In genomic region chr1:178626961-178627381, GRCm38 (mm10) we compare ENCODE assay signal across 15 mouse cellular contexts.
DNase-seq lines count a peak whose midpoint lies in the region; ATAC-seq lines count a peak whose summit lies in the region.
"Had no signal": no experiment of that assay in that cellular context is flagged by ENCODE, and none has a peak within 500 bp of the region (broad histone marks: within the 10 kb centered on the region; RNA-seq: fewer than 3 reads in every experiment).

No protein-coding gene starts in this region.

- DNase-seq in hindbrain, embryonic 10.5 days (ENCODE audit: low spot score), result no peak
- no peak for DNase-seq in lung, postnatal 36 days
- peak; percentile 59 for DNase-seq in retina, postnatal 1 day
- DNase-seq in MN1 (ENCODE audit: low spot score), result no peak
- DNase-seq: adrenal gland, postnatal 14 days; cerebellum, adult 11-12 months; gastrocnemius, adult 2 months; kidney, adult 18-20 months; thymus, postnatal 25 days had no signal

- H3K36me3 ChIP-seq in hindbrain, embryonic 13.5 days, result no peaks in the 10 kb centered on the region
- H3K36me3 ChIP-seq in hindbrain, embryonic 10.5 days, result no peaks in the 10 kb centered on the region
- no peaks in the 10 kb centered on the region for H3K36me3 ChIP-seq in lung, embryonic 16.5 days (ENCODE audit: control insufficient read depth, insufficient read depth, low read length)
- no peaks in the 10 kb centered on the region for H3K36me3 ChIP-seq in hindbrain, embryonic 15.5 days
- H3K36me3 ChIP-seq: embryonic facial prominence, embryonic 15.5 days; heart, embryonic 15.5 days; liver, embryonic 12.5 days had no signal

- peak overlapping the region; percentile 6; the same call in 1 of the 2 replicates for H3K27ac ChIP-seq in hindbrain, embryonic 13.5 days
- H3K27ac ChIP-seq in hindbrain, embryonic 10.5 days, result no peak overlapping the region
- H3K27ac ChIP-seq in lung, embryonic 16.5 days (ENCODE audit: low read length), result peak overlapping the region; percentile 32
- peak overlapping the region; percentile 43 for H3K27ac ChIP-seq in hindbrain, embryonic 15.5 days (replicated peaks)
- H3K27ac ChIP-seq: embryonic facial prominence, embryonic 15.5 days; gastrocnemius, adult 2 months; heart, embryonic 15.5 days; liver, embryonic 12.5 days had no signal

- peaks cover 14% of the 10 kb centered on the region for H3K4me1 ChIP-seq in hindbrain, embryonic 13.5 days (replicated peaks)
- peaks cover 6% of the 10 kb centered on the region for H3K4me1 ChIP-seq in hindbrain, embryonic 10.5 days (replicated peaks)
- peaks cover 8% of the 10 kb centered on the region for H3K4me1 ChIP-seq in lung, embryonic 16.5 days (replicated peaks; ENCODE audit: control insufficient read depth, insufficient read depth, low read length)
- H3K4me1 ChIP-seq in hindbrain, embryonic 15.5 days (replicated peaks), result peaks cover 24% of the 10 kb centered on the region

- no peak overlapping the region for H3K4me3 ChIP-seq in hindbrain, embryonic 13.5 days
- H3K4me3 ChIP-seq in hindbrain, embryonic 10.5 days, result no peak overlapping the region
- no peak overlapping the region for H3K4me3 ChIP-seq in lung, embryonic 16.5 days (ENCODE audit: low read length)
- H3K4me3 ChIP-seq in hindbrain, embryonic 15.5 days, result no peak overlapping the region
- H3K4me3 ChIP-seq: embryonic facial prominence, embryonic 15.5 days; gastrocnemius, adult 2 months; heart, embryonic 15.5 days; liver, embryonic 12.5 days had no signal

- H3K9me3 ChIP-seq in hindbrain, embryonic 13.5 days, result no peaks in the 10 kb centered on the region
- H3K9me3 ChIP-seq in hindbrain, embryonic 10.5 days, result no peaks in the 10 kb centered on the region
- no peaks in the 10 kb centered on the region for H3K9me3 ChIP-seq in lung, embryonic 16.5 days (ENCODE audit: control insufficient read depth, low read length)
- no peaks in the 10 kb centered on the region for H3K9me3 ChIP-seq in hindbrain, embryonic 15.5 days
- H3K9me3 ChIP-seq: embryonic facial prominence, embryonic 15.5 days; heart, embryonic 15.5 days; liver, embryonic 12.5 days had no signal

- no peak overlapping the region for H3K9ac ChIP-seq in hindbrain, embryonic 13.5 days
- no peak overlapping the region for H3K9ac ChIP-seq in lung, embryonic 16.5 days (ENCODE audit: low read length)
- no peak overlapping the region for H3K9ac ChIP-seq in hindbrain, embryonic 15.5 days
- H3K9ac ChIP-seq: embryonic facial prominence, embryonic 15.5 days; heart, embryonic 15.5 days; liver, embryonic 12.5 days had no signal

- 43% methylated on average over 6 of the region's 6 CpGs for WGBS in hindbrain, embryonic 13.5 days
- 56% methylated on average over 6 of the region's 6 CpGs for WGBS in hindbrain, embryonic 10.5 days
- 29% methylated on average over 6 of the region's 6 CpGs for WGBS in lung, embryonic 16.5 days
- WGBS in hindbrain, embryonic 15.5 days, result 26% methylated on average over 6 of the region's 6 CpGs

- H3K4me2 ChIP-seq in hindbrain, embryonic 13.5 days, result no peak overlapping the region
- no peak overlapping the region for H3K4me2 ChIP-seq in lung, embryonic 16.5 days (ENCODE audit: low read depth, low read length)
- no peak overlapping the region for H3K4me2 ChIP-seq in hindbrain, embryonic 15.5 days
- H3K4me2 ChIP-seq: embryonic facial prominence, embryonic 15.5 days; heart, embryonic 15.5 days; liver, embryonic 12.5 days had no signal

- H3K27me3 ChIP-seq in hindbrain, embryonic 13.5 days, result no peaks in the 10 kb centered on the region
- H3K27me3 ChIP-seq in hindbrain, embryonic 10.5 days (ENCODE audit: insufficient read depth, poor library complexity, severe bottlenecking), result no peaks in the 10 kb centered on the region
- no peaks in the 10 kb centered on the region for H3K27me3 ChIP-seq in lung, embryonic 16.5 days (ENCODE audit: control insufficient read depth, insufficient read depth, low read depth, low read length)
- no peaks in the 10 kb centered on the region for H3K27me3 ChIP-seq in hindbrain, embryonic 15.5 days
- H3K27me3 ChIP-seq: embryonic facial prominence, embryonic 15.5 days; heart, embryonic 15.5 days had no signal

- peak; percentile 57; the same call in 1 of the 2 replicates for ATAC-seq in hindbrain, embryonic 13.5 days (ENCODE audit: low FRiP score)
- ATAC-seq in lung, embryonic 16.5 days (ENCODE audit: low read depth), result peak; percentile 81
- peak; percentile 67 for ATAC-seq in hindbrain, embryonic 15.5 days (ENCODE audit: low FRiP score, low read depth)
- ATAC-seq: liver, embryonic 12.5 days had no signal
